ENCODE assay signal across 30 mouse cellular contexts in genomic region chr8:119616811-119617210, GRCm38 (mm10). TPM values are rescaled to one million over a fixed set of nuclear protein-coding genes. Genes with fewer than 3 reads are reported as not detected.
DNase-seq lines count a peak whose midpoint lies in the region; ATAC-seq and TF ChIP-seq lines count a peak whose summit lies in the region.
"Had no signal": no experiment of that assay in that cellular context is flagged by ENCODE, and none has a peak within 500 bp of the region (broad histone marks: within the 10 kb centered on the region; RNA-seq: fewer than 3 reads in every experiment).

No protein-coding gene starts in this region.

- 86% methylated on average over 4 of the region's 4 CpGs for WGBS in heart, embryonic 10.5 days
- WGBS in liver, adult 2 months = 87% methylated on average over 4 of the region's 4 CpGs
- 93% methylated on average over 4 of the region's 4 CpGs for WGBS in liver, postnatal 0 days (ENCODE audit: insufficient replicate concordance)

- H3K36me3 ChIP-seq in heart, embryonic 10.5 days = no peaks in the 10 kb centered on the region
- H3K36me3 ChIP-seq in liver, adult 2 months (ENCODE audit: control insufficient read depth, insufficient read depth, low read length) = no peaks in the 10 kb centered on the region
- H3K36me3 ChIP-seq in liver, postnatal 0 days (replicated peaks; ENCODE audit: insufficient read depth, low read length) = no peaks in the 10 kb centered on the region
- H3K36me3 ChIP-seq: embryonic facial prominence, embryonic 13.5 days; embryonic facial prominence, embryonic 15.5 days; forebrain, embryonic 10.5 days; forebrain, embryonic 12.5 days; G1E had no signal

- H3K4me3 ChIP-seq in heart, embryonic 10.5 days = no peak overlapping the region
- no peak overlapping the region for H3K4me3 ChIP-seq in liver, adult 2 months (ENCODE audit: insufficient read depth, low read depth, low read length)
- no peak overlapping the region for H3K4me3 ChIP-seq in liver, postnatal 0 days (ENCODE audit: low read depth, low read length)
- H3K4me3 ChIP-seq in brown adipose tissue, adult 24 weeks (ENCODE audit: insufficient read depth, low read depth, low read length) = no peak overlapping the region
- H3K4me3 ChIP-seq: embryonic facial prominence, embryonic 13.5 days; embryonic facial prominence, embryonic 15.5 days; erythroblast, embryonic 14.5 days; forebrain, embryonic 10.5 days; forebrain, embryonic 12.5 days had no signal

- H3K9ac ChIP-seq in liver, adult 2 months (ENCODE audit: low read depth, low read length) = no peak overlapping the region
- H3K9ac ChIP-seq in liver, postnatal 0 days (replicated peaks) = no peak overlapping the region
- H3K9ac ChIP-seq: embryonic facial prominence, embryonic 13.5 days; embryonic facial prominence, embryonic 15.5 days; forebrain, embryonic 12.5 days had no signal

- no peak overlapping the region for H3K27ac ChIP-seq in heart, embryonic 10.5 days
- no peak overlapping the region for H3K27ac ChIP-seq in liver, adult 2 months (replicated peaks; ENCODE audit: insufficient read depth, low read depth, low read length)
- H3K27ac ChIP-seq in liver, postnatal 0 days (ENCODE audit: low read depth) = no peak overlapping the region
- 0 out of 2 replicates have a peak overlapping the region, but pooled peaks have one; percentile 88 for H3K27ac ChIP-seq in brown adipose tissue, adult 24 weeks (replicated peaks; ENCODE audit: low read depth, low read length)
- H3K27ac ChIP-seq: embryonic facial prominence, embryonic 13.5 days; embryonic facial prominence, embryonic 15.5 days; forebrain, embryonic 10.5 days; forebrain, embryonic 12.5 days had no signal

- DNase-seq in heart, adult 11 months = peak; percentile 90
- no peak for DNase-seq in heart, embryonic 10.5 days (ENCODE audit: low spot score)
- peak; percentile 14 for DNase-seq in liver, adult 2 months (ENCODE audit: extremely low read depth, low read depth, low spot score)
- no peak for DNase-seq in liver, postnatal 0 days
- no peak for DNase-seq in layer of hippocampus, adult 11-12 months (ENCODE audit: low spot score)
- DNase-seq: adrenal gland, adult 8-10 months; cerebellum, adult 11 months; cerebellum, adult 18-20 months; cerebellum, adult 8-10 months; cerebellum, adult 9-11 months; cerebellum, postnatal 14 days; cerebellum, postnatal 36 days; embryo, embryonic 11 days had no signal

- H3K27me3 ChIP-seq in heart, embryonic 10.5 days (ENCODE audit: insufficient read depth, poor library complexity, severe bottlenecking) = peaks cover 43% of the 10 kb centered on the region
- H3K27me3 ChIP-seq in liver, adult 2 months (ENCODE audit: control insufficient read depth, insufficient read depth, low read length) = no peaks in the 10 kb centered on the region
- H3K27me3 ChIP-seq in liver, postnatal 0 days (ENCODE audit: insufficient read depth, low read length) = no peaks in the 10 kb centered on the region

- ATAC-seq in liver, postnatal 0 days = no peak
- ATAC-seq: activated CD4-positive, CD25-positive, alpha-beta regulatory T cell, adult 4 months; forebrain, embryonic 14.5 days; forebrain, embryonic 16.5 days; Patski had no signal

- H3K79me2 ChIP-seq in liver, adult 2 months (ENCODE audit: control insufficient read depth, insufficient read depth, low read length) = no peaks in the 10 kb centered on the region

- no peak for TF ChIP-seq POLR2A in liver, adult 2 months (IDR thresholded peaks at IDR 0.05; ENCODE audit: extremely low read depth, insufficient read depth, low read length)

- no peak for TF ChIP-seq CTCF in liver, adult 2 months (IDR thresholded peaks at IDR 0.05; ENCODE audit: low read depth, low read length)
- no peak for TF ChIP-seq CTCF in liver, postnatal 0 days (IDR thresholded peaks at IDR 0.05; ENCODE audit: low read depth)

- no peaks in the 10 kb centered on the region for H3K9me3 ChIP-seq in heart, embryonic 10.5 days
- H3K9me3 ChIP-seq in liver, postnatal 0 days (ENCODE audit: low read length) = no peaks in the 10 kb centered on the region
- H3K9me3 ChIP-seq: embryonic facial prominence, embryonic 13.5 days; embryonic facial prominence, embryonic 15.5 days; forebrain, embryonic 10.5 days; forebrain, embryonic 12.5 days; G1E had no signal

- no peak for TF ChIP-seq EP300 in liver, postnatal 0 days (IDR thresholded peaks at IDR 0.05; ENCODE audit: low read depth)

- H3K4me2 ChIP-seq in liver, postnatal 0 days (ENCODE audit: low read depth, low read length) = no peak overlapping the region
- H3K4me2 ChIP-seq: embryonic facial prominence, embryonic 13.5 days; embryonic facial prominence, embryonic 15.5 days; forebrain, embryonic 12.5 days had no signal

- H3K4me1 ChIP-seq in heart, embryonic 10.5 days = peaks cover 37% of the 10 kb centered on the region
- H3K4me1 ChIP-seq in liver, adult 2 months (ENCODE audit: control insufficient read depth, insufficient read depth, low read length) = peaks cover 6% of the 10 kb centered on the region
- no peaks in the 10 kb centered on the region for H3K4me1 ChIP-seq in liver, postnatal 0 days (ENCODE audit: insufficient read depth)
- peaks cover 9% of the 10 kb centered on the region for H3K4me1 ChIP-seq in brown adipose tissue, adult 24 weeks (ENCODE audit: control insufficient read depth, insufficient read depth, insufficient read length, low read length)
- H3K4me1 ChIP-seq: embryonic facial prominence, embryonic 13.5 days; embryonic facial prominence, embryonic 15.5 days; forebrain, embryonic 12.5 days had no signal

RNA-seq across cellular contexts. Expression of gene Adad2, which starts 4.3 kb away (rescaled TPM):
- polyA plus RNA-seq in heart, embryonic 10.5 days (2016; fragmentation: Nextera tagmentation; extraction: Ambion mirVana) = 0.14 TPM in 1 of 2 replicates, not detected in the other
- not detected in 2 replicates for total RNA-seq in liver, adult 2 months (2014; rRNA removed)
- polyA plus RNA-seq in liver, adult 2 months (2012; rRNA removed) = not detected in 2 replicates
- polyA plus RNA-seq in liver, postnatal 0 days (2015; fragmentation: Nextera tagmentation; extraction: Ambion mirVana) = not detected in 2 replicates
- polyA plus RNA-seq in brown adipose tissue, adult 24 weeks (2012; ENCODE audit: insufficient read depth, insufficient read length, missing spikeins) = not detected in 2 replicates
- total RNA-seq: adrenal gland, adult 18-20 months; adrenal gland, adult 8-10 months; adrenal gland, postnatal 14 days; adrenal gland, postnatal 36 days; common myeloid progenitor, adult 5-6 weeks; G1E had no signal
- polyA plus RNA-seq: activated CD4-positive, CD25-positive, alpha-beta regulatory T cell, adult 4 months; C2C12; embryonic facial prominence, embryonic 13.5 days; erythroblast, embryonic 14.5 days; forebrain, embryonic 16.5 days; G1E; Patski had no signal

RNA-seq across cellular contexts. Expression of gene Taf1c, which starts 11.8 kb away (rescaled TPM):
- polyA plus RNA-seq in heart, embryonic 10.5 days (2016; fragmentation: Nextera tagmentation; extraction: Ambion mirVana) = 9.9 and 11.2 TPM in 2 replicates
- total RNA-seq in liver, adult 2 months (2014; rRNA removed) = 0.83 and 1.2 TPM in 2 replicates
- polyA plus RNA-seq in liver, adult 2 months (2012; rRNA removed) = 2.7 and 3.6 TPM in 2 replicates
- 2.4 and 2.7 TPM in 2 replicates for polyA plus RNA-seq in liver, postnatal 0 days (2015; fragmentation: Nextera tagmentation; extraction: Ambion mirVana)
- polyA plus RNA-seq in brown adipose tissue, adult 24 weeks (2012; ENCODE audit: insufficient read depth, insufficient read length, missing spikeins) = 0.92 and 1.8 TPM in 2 replicates

RNA-seq across cellular contexts. Expression of gene Kcng4, which starts 18.7 kb away (rescaled TPM):
- polyA plus RNA-seq in heart, embryonic 10.5 days (2016; fragmentation: Nextera tagmentation; extraction: Ambion mirVana) = not detected in 2 replicates
- total RNA-seq in liver, adult 2 months (2014; rRNA removed) = under 0.01 TPM in 1 of 2 replicates, not detected in the other
- 0.04 TPM in 1 of 2 replicates, not detected in the other for polyA plus RNA-seq in liver, adult 2 months (2012; rRNA removed)
- polyA plus RNA-seq in liver, postnatal 0 days (2015; fragmentation: Nextera tagmentation; extraction: Ambion mirVana) = not detected in 2 replicates
- 1.9 TPM in 2 replicates for polyA plus RNA-seq in brown adipose tissue, adult 24 weeks (2012; ENCODE audit: insufficient read depth, insufficient read length, missing spikeins)
- total RNA-seq: common myeloid progenitor, adult 5-6 weeks had no signal
- polyA plus RNA-seq: activated CD4-positive, CD25-positive, alpha-beta regulatory T cell, adult 4 months; C2C12; embryonic facial prominence, embryonic 11.5 days; erythroblast, embryonic 14.5 days; forebrain, embryonic 16.5 days; G1E had no signal

RNA-seq across cellular contexts. Expression of gene Dnaaf1, which starts 41.8 kb away (rescaled TPM):
- polyA plus RNA-seq in heart, embryonic 10.5 days (2016; fragmentation: Nextera tagmentation; extraction: Ambion mirVana) = 0.11 and 0.31 TPM in 2 replicates
- total RNA-seq in liver, adult 2 months (2014; rRNA removed) = not detected in 2 replicates
- not detected in 2 replicates for polyA plus RNA-seq in liver, adult 2 months (2012; rRNA removed)
- 0.07 TPM in 1 of 2 replicates, not detected in the other for polyA plus RNA-seq in liver, postnatal 0 days (2015; fragmentation: Nextera tagmentation; extraction: Ambion mirVana)
- not detected in 2 replicates for polyA plus RNA-seq in brown adipose tissue, adult 24 weeks (2012; ENCODE audit: insufficient read depth, insufficient read length, missing spikeins)
- total RNA-seq: adrenal gland, adult 18-20 months; adrenal gland, adult 8-10 months; adrenal gland, postnatal 14 days; common myeloid progenitor, adult 5-6 weeks had no signal
- polyA plus RNA-seq: activated CD4-positive, CD25-positive, alpha-beta regulatory T cell, adult 4 months; embryonic facial prominence, embryonic 11.5 days; erythroblast, embryonic 14.5 days had no signal

RNA-seq across cellular contexts. Expression of gene Hsdl1, which starts 41.8 kb away (rescaled TPM):
- 35.3 and 47.9 TPM in 2 replicates for polyA plus RNA-seq in heart, embryonic 10.5 days (2016; fragmentation: Nextera tagmentation; extraction: Ambion mirVana)
- total RNA-seq in liver, adult 2 months (2014; rRNA removed) = 7.8 and 8.6 TPM in 2 replicates
- polyA plus RNA-seq in liver, adult 2 months (2012; rRNA removed) = 6.1 and 7.8 TPM in 2 replicates
- 11.7 and 12.5 TPM in 2 replicates for polyA plus RNA-seq in liver, postnatal 0 days (2015; fragmentation: Nextera tagmentation; extraction: Ambion mirVana)
- polyA plus RNA-seq in brown adipose tissue, adult 24 weeks (2012; ENCODE audit: insufficient read depth, insufficient read length, missing spikeins) = 7.8 and 9.6 TPM in 2 replicates

Comparison
In these comparisons a context has a peak if more than half of its experiments do, and no peak if none do; other contexts are left out.
1. DNase-seq: peak in heart, adult 11 months (single experiment) and liver, adult 2 months (single experiment); none in heart, embryonic 10.5 days (single experiment), liver, postnatal 0 days (single experiment) and layer of hippocampus, adult 11-12 months (single experiment).